Mouse (Mus musculus) left cerebral cortex, adult 9 months (tissue): ENCODE data around the gene U90926.

Experiments used
- DNase-seq, 2 experiments: peaks; one replicate each; pipeline ENCODE4 v3.0.0; 2022; ENCODE audit warnings: low spot score in 2 of 2

The U90926 gene

DNA sequence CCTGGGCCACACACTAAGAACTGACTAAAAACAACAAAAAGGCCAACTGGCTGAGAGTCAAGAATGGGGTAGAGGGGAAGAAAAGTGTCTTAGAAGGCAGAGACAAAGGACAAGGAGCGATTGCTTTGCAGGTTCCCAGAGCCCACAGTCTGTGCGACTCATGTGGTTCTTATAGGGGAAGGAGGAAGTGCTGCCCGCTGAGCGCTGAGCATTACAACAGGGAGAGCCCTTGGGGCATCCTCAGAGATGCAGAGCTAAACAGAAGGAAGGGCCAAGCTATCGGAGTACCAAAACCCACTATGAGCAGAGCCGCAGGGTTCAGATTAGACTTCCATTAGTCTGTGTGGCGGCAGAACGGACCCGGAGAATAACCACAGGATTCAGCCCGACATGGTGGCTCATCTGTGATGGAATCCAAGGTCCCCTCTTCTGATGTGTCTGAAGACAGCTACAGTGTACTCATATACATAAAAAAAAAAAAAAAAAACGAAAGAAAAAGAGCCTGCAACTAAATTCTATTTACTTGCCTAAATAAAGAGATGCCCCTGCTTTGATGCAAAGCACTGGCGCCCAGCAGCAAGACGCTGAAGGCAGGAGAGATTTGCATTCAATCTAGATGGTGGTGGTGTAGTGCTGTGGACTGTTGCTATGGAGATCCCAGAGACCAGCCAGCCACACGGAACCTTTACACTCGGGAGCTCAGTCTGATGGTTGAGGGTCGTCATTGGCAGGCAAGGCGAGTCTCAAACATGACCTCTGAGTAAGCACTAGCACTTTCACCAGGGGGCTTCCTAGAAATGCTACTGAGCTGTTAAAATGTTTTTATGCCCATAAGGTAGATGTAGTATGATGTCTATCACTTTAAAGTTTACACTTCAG lies 3.9 kb upstream of the U90926 start:
- no peak for DNase-seq

DNA sequence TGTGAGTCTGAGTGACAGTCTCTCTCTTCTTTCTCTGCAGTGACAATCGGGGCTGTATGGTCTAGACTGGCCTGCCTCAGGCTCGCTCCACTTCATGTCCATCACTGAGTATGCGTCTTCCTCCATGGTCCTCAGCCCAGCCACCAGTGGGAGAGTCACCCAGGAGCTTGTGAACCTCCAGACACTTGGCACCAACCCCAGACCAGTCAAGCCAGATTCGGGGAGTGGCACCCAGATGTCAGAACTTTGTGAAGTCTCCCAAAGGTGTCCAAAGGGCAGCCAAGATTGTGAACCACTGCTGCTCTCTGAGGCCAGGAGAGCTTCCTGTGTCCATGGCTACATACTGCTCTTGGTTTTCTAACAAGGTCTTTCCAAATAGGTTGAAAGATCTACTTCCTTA lies 3.0 kb downstream of the U90926 start:
- no peak for DNase-seq

DNA sequence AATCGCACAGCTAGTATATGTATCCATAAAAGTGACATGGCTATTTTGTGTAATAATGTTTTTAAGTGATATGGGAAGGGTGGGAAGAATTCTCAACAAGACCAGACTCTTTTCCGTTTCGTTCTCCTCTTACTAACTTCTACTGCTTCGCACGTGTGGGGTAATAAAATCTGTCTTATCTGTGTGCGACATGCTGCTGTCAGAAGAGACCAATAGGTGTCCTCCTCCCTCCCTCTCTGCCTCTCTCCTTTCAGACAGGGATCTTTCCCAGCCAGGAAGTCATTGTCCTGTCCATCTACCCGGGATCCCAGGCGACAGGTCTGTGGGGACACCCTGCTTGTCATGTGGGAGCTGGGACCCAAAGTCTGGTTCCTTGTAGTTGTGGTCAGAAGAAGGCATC lies 5.0 kb downstream of the U90926 start:
- DNase-seq, result no peak

DNA sequence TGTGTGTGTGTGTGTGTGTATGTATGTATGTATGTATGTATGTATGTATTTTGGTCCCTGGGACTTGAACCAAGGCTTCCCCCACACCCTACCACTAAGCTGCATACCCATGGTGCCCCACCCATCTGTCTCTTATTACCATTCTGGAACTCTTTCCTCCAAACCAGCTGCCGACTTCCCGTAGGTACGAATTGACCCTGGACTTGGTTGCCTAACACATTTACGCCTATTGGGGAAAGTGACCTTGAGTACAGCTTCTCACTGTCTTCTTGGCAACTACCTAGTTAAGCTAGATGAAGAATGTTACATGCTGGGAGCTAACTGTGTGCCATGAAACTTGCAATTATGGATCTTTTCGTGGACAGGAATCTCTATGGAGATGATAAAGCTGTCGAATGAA lies 9.1 kb downstream of the U90926 start:
- DNase-seq, result no peak

DNA sequence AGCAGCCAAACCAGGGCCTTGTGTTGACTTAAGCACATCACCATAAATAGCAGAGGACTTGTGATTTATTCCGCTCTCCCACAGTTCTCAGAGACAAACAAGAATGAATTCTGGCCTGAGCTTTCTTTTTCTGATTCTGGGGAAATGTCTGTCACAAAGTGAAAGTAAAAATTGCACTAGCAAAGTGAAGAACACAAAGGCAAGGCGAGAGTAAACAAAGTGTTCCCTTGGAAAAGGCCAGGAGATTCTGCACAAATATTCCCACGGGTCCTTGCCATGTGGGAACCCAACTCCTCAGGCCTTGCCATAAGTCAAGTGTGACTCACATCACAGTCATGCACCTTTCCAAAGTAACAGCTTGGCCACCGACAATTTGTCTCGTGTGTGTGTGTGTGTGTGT lies 9.5 kb downstream of the U90926 start:
- DNase-seq, result no peak

DNA sequence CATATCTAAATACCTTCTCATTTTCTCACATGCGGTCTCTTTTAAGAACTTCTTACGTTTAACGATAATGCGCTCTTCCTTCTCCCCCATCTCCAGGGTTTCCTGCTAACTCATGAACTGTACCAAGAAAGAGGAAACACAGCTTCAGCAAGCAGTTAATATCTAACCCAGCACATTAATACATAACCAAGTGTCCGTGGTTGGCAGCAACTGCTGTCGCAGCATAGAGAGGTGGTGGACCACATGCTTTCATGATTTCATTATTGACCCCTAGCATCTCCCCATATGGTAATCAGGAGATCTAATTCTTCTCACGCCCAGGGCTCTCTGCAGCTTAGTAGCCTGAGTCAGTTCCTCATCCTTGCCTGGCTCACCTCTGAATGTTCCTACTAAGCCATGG lies 10.0 kb downstream of the U90926 start:
- DNase-seq, result no peak

DNA sequence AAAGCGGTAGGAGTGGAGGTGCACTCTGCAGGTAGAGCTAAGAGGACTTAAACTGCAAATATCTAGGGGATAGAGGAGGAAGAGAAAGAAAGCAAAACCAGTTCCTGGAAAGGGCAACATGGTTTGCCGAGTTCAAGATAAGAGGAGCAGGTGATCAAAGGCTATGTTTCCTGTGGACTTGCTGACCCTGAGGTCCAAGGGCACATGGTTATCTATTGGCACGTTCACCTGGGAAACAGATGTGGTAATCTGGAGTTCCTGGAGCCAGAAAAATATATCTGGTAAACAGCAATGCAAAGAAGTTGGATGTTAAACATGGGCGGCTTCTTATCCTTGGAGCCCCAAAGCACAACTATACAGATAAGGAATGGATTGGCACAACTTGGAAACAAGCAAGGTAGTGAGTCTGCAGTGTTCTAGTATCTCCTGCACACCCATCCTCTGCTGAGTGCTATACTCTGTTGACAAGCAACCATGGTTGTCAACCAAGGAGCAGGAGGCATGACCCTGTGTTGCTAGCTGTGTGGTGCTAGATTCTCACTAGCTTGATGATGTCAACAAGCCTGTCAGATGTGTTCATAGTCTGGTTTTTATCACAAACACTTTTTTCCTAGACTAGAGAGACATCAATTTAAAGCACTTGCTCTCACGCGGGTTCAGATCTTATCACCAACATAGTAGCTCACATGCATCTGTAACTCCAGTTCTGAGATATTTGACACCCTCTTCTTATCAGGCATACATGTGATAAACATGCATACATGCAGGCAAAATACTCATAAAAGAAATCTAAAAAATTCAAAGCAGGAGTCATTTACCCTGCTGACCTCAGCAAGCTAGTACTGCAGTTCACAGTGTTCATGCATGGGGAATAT lies 10.8 kb downstream of the U90926 start:
- DNase-seq, result no peak

DNA sequence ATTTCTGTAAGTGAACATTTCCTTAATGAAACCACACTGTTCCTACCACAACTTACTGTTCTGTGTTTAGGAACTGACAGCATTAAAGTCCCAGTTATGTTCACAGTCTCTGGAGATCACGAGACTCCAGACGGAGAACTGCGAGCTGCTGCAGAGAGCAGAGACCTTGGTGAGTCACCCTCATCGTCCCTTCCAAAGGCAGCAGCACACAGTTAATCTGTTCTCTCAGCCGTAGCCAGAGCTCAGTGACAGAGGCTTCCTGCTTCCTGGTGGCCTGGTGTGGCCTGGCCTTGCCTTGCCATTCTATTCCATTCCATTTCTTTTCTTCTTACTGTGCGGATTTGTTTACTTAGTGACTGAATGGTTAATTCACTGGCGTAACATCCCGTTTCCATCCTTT lies 16.9 kb downstream of the U90926 start:
- no peak for DNase-seq

DNA sequence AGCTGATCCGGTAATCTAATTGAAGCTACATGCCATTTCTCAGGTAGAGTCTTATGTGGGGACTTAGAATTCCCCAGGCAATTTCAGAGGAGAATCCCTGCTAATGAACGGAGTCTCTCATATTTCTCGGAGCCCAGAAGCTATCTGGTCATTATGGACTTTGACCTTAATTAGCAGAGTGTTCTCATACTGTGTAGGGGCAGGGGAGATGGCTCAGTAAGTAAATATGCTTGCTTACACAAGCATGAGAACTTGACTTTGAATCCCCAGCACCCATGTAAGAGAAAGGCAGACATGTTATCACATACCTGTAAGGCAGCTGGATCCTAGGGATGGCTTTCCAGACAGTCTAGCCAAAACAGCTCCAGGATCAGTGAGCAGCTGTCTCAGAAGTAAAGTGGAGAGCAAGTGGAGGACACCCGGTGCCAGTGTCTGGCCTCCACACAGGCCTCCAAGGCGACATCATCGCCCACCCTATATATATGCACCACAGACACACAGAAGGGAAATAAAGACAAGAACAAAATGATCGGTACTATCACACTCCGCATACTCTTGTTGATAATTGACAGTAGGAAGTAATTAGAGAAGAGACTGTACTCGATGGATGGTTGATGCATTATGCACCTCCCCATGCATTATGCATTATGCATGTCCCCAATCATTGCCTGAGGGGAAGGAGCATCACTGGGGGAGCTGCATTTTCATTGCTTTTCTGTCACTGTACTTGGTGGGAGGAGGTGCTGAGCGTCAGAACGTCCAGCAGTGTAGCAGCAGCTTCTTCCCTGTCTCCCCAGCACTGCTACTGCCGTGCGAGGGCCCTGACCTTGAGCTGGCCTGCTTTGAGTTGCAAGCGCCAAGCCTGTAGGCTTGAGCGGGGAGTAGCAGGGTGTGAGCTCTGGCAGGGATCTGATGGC lies 18.1 kb downstream of the U90926 start:
- DNase-seq, result no peak

DNA sequence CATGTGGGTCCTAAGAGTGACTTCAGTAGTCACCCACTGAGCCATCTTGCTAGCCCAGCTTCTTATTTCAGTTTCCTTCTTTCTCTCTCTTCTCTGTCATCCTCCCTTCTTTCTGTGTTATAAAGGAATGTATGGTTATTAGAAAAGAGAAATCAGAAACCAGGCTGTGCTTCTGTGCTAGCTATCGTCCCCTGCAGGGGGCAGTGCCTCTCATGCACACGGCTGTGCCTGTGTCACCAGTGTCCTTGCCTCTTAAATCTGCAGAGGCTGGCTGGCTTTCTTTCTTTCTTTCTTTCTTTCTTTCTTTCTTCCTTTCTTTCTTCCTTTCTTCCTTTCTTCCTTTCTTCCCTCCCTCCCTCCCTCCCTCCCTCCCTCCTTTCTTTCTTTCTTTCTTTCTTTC lies 19.5 kb downstream of the U90926 start:
- DNase-seq, result peak in 1 of 2 experiments; percentile 17

DNA sequence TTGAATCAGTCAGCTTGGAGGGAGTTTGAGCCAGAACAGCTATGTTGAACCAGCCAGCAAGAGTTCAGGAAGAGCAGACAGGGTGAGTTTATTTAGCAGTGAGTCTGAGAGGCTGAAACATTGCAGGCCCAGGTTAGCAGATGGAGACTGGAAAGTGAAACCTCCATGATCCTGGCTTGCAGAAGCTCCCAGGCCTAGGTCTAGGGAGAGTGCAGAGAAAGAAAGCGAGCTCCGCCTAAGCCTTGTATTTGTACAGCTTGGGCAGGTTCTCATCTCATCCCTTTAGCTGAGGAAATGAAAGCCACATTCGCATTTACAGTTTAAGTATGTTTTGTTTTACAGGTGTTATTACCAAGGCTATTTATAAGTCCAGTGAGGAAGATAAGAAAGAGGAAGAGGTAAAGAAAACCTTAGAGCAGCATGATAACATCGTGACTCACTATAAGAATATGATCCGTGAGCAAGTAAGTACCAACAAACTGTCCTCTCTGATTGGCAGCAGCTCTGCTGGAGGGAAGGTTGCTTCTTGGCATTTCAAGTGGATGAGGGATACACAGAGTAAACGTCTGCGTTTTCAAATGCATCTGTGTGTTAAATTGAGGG lies 26.2 kb downstream of the U90926 start:
- DNase-seq, result no peak

DNA sequence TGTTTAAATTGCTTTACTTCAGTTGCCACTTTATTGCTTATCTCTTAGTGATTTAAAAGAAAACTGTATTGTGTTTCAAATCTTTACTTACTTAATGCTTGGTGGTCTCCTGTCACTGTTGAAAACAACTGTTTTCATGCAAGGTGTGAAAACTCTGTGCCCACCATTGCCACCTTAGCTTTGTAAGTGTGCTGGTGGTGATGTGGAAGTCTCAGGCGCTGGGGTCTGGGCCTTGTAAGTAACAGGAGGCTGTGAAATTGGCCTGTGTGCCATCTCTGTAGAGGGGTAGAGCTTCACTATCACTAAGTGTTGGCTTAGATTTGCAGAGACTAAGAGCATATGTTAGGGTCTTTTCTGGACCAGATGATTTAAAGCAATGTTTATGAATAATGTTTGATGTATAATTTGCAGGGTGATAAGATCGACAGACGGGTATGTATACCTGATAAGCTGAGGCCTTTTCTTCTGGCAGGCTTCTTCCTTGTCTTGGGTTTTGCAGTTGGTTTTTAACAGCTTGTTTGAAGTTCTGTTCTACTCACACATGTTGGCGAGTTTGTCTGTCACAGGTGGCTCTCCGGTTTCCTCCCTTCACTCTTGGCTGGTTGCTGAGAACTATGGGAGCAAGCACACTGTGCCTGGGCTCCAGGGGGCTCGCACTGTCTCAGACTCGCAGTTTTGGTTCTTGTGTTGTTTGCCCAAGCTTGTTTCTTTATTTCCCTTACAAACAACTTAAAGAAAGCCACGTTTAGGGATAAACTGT lies 32.0 kb downstream of the U90926 start:
- DNase-seq, result no peak

DNA sequence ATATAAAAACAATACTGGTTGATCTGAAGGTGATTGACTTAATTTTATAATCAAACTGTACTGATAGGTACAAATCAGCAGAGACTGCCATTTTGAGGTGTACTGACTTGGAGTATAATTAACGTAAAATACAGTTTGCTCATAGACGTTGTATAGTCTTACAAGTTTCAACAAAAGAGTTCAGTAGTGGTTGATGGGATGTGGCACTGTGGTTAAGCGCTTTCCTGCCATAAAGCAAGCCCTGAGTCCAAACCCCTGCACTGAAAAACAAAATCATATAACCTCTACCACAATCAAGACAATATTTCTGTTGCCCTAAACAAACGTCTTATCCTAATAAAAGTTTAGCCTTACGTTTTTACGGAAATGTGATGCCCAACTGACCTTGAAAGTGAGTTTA lies 49.2 kb downstream of the U90926 start:
- no peak for DNase-seq
